Mouse (Mus musculus) midbrain, embryonic 16.5 days (tissue): ENCODE measurements at regions not wholly inside any gene's neighbourhood (a gene's known extent, or its start where the extent isn't known, plus 50 kb on each side); places are given as distances from the start of the nearest gene placed in this dataset.
A peak's percentile ranks its signal among the peaks of the same experiment; 100 is the strongest.

Experiments
- ATAC-seq: fragments of 200-750 bp; cut with Nextera tagmentation; 2 replicates; pipeline ENCODE4 v1.8.0; 2017; ENCODE audit warnings: moderate TSS enrichment
- H3K27ac ChIP-seq: fragments of 300-500 bp; sonication (generic); 2 replicates; pipeline ENCODE4 v1.5.1; 2014; ENCODE audit warnings: mild to moderate bottlenecking, low read length, mixed read lengths
- H3K27me3 ChIP-seq: fragments of 300-500 bp; sonication (generic); 2 replicates; pipeline ENCODE4 v1.6.1; 2014; ENCODE audit warnings: low read depth, low read length, mixed read lengths; ENCODE audit not compliant: control insufficient read depth, insufficient read depth
- H3K36me3 ChIP-seq: fragments of 300-500 bp; sonication (generic); 2 replicates; pipeline ENCODE4 v1.6.1; 2014; ENCODE audit warnings: mild to moderate bottlenecking, low read length, moderate library complexity, mixed read lengths; ENCODE audit not compliant: control insufficient read depth, insufficient read depth
- H3K4me1 ChIP-seq: fragments of 300-500 bp; sonication (generic); 2 replicates; pipeline ENCODE4 v1.6.1; 2014; ENCODE audit warnings: mild to moderate bottlenecking, low read length, mixed read lengths; ENCODE audit not compliant: control insufficient read depth, insufficient read depth
- H3K4me2 ChIP-seq: fragments of 300-500 bp; sonication (generic); 2 replicates; pipeline ENCODE4 v1.6.1; 2014; ENCODE audit warnings: mild to moderate bottlenecking, low read length, mixed read lengths
- H3K4me3 ChIP-seq: fragments of 300-500 bp; sonication (generic); 2 replicates; pipeline ENCODE4 v1.5.1; 2014; ENCODE audit warnings: low read depth, mild to moderate bottlenecking, low read length, moderate library complexity, mixed read lengths
- H3K9ac ChIP-seq: fragments of 300-500 bp; sonication (generic); 2 replicates; pipeline ENCODE4 v1.6.1; 2014; ENCODE audit warnings: low read depth, low read length, mixed read lengths
- H3K9me3 ChIP-seq: fragments of 300-500 bp; sonication (generic); replicated peaks from 2 replicates; pipeline ENCODE4 v1.6.1; 2014; ENCODE audit warnings: mild to moderate bottlenecking, low read length, mixed read lengths; ENCODE audit not compliant: control insufficient read depth, poor library complexity, severe bottlenecking
- WGBS: fragments of 180-500 bp; shearing (Covaris S2); extraction: QIAGEN DNeasy Blood & Tissue Kit; methylation state at CpG from one replicate; pipeline ENCODE4 v1.1.7; 2014; 5-methylcytosine and 5-hydroxymethylcytosine counted together

DNA sequence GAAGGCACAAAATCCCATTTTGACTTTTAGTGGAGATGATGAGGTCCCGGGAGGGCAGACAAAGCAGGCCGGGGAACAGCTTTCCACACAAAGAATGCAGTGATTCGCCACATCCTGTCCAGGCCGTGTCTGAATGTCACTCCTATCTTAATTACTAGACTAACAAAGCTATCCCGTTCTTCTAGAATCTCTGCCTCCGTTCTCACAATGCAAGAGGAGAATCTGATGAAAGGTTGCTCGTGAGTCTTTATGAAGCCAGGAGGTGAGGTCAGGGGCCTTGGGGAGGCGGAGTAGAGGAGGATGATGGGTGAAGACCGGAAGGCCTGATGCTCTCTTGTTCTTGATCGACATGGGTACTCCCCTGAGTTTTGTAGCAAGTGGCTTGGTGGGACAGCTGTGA lies 208.9 kb upstream of the Atp5g3 start:
- ATAC-seq, result no peak
- WGBS, result 37% methylated on average over 10 of the region's 10 CpGs
- H3K9me3 ChIP-seq, result no peaks in the 10 kb centered on the region
- 0 out of 2 replicates have a peak overlapping the region, but pooled peaks have one; percentile 5 for H3K4me2 ChIP-seq
- no peak overlapping the region for H3K4me3 ChIP-seq
- H3K36me3 ChIP-seq, result no peaks in the 10 kb centered on the region
- H3K9ac ChIP-seq, result no peak overlapping the region
- H3K4me1 ChIP-seq, result peaks cover 14% of the 10 kb centered on the region
- H3K27me3 ChIP-seq, result peaks cover 2% of the 10 kb centered on the region; the same call in 1 of the 2 replicates
- peak overlapping the region; percentile 64 for H3K27ac ChIP-seq

DNA sequence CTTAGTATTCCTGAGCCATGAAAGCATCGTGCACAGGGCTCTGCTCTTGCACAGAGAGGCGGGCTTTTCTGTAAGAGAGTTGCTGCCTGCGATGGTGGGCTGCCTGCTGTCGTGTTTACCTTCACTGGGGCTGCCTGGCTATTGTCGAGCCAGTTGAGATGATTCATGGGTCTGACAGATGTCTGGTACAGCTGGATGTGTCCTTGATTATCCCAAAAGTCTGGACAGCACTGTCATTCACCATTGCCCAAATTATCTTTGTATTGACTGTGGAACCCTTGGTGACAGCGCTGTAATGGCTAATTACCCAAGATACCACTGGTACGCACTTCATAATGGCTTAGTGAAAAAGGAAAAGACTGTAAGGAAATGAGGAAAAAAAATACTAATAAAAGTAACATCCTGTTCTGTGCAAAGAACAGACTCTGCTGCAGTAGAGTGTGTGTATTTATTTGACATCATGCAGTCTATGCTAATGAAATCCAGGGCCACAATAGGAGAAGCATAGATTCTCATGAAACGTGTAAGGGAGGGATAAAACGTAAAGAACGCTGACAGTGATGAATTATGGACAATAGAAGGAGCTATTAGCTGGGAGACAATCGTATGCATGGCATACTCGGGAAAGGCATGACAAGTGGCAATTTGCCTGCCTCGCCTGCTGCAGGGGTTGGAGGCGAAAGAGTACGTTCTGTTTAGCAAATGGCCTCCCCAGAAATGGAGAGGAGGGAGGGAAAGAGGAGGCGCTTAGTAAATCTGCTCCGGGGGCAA lies 208.2 kb upstream of the Atp5g3 start:
- Histone ChIP-seq H3K4me2 (0 out of 2 replicates have a peak overlapping the region, but pooled peaks have one; percentile 5), H3K4me1 (peaks cover 14% of the 10 kb centered on the region), H3K27me3 (peaks cover 2% of the 10 kb centered on the region; the same call in 1 of the 2 replicates), H3K4me3 (no peak overlapping the region), H3K36me3 (no peaks in the 10 kb centered on the region), H3K27ac (peak overlapping the region; percentile 64), H3K9ac (no peak overlapping the region), H3K9me3 (no peaks in the 10 kb centered on the region)
- peak; percentile 79 for ATAC-seq
- WGBS, result 31% methylated on average over 17 of the region's 17 CpGs

DNA sequence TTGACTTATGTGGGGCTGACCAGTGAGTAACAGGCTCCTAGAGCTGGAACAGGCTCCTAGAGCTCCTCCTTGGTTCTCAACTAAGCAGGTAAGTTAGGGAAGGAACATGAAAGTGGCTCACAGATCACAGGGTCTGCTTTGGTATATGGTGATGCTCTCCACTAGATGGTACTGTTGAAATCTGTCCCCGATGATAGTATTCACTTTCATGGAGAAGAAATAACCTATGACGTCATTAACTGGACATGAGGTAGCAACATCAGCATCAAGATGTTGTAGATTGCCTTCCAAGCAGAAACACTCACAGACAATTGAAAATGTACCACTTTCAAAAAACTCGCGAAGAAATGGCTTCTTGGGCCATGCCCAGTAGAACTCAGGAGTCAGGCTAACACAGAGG lies 195.3 kb upstream of the Atp5g3 start:
- Histone ChIP-seq H3K4me3 (no peak overlapping the region), H3K27ac (no peak overlapping the region), H3K9ac (no peak overlapping the region), H3K36me3 (no peaks in the 10 kb centered on the region), H3K27me3 (no peaks in the 10 kb centered on the region), H3K9me3 (no peaks in the 10 kb centered on the region), H3K4me2 (no peak overlapping the region), H3K4me1 (no peaks in the 10 kb centered on the region)
- 88% methylated on average over 4 of the region's 4 CpGs for WGBS
- ATAC-seq, result no peak

DNA sequence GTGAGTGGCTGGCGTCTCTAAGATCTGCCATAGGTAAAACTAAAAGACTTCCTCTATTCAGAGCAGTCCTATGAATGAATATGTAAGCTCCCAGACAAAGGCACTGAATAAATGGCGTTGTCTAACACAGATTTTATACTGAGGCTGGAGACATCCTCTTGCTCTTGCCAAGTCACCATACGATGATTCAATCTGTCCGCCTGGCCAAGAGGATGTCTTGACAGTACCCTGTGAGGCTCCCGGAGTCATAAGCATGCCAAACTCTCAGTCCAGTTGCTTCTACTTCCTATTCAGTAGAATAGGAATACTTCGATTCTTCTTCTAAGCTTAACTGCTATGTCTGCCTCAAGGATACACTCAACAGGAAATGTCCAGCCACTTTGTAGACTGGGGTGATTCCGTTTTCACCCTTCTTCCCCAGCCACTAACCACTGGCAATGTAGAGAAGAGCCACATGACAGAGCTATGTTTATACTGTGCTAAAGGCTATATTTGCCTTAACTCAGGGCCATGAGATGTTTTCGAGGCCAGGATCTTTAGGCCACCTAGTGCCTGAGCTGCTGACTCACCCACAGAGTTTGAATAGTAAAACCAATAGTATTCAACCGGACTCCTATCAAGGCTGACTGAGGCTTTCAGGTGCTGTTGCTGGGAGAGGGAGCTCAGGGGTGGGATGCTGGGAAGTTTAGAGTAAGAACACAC lies 188.7 kb upstream of the Atp5g3 start:
- Histone ChIP-seq H3K4me3 (no peak overlapping the region), H3K9me3 (no peaks in the 10 kb centered on the region), H3K4me2 (no peak overlapping the region), H3K9ac (no peak overlapping the region), H3K27me3 (no peaks in the 10 kb centered on the region), H3K27ac (no peak overlapping the region), H3K36me3 (no peaks in the 10 kb centered on the region), H3K4me1 (0 out of 2 replicates have a peak, but pooled peaks cover 5% of the 10 kb centered on the region)
- 74% methylated on average over 9 of the region's 9 CpGs for WGBS
- no peak for ATAC-seq

DNA sequence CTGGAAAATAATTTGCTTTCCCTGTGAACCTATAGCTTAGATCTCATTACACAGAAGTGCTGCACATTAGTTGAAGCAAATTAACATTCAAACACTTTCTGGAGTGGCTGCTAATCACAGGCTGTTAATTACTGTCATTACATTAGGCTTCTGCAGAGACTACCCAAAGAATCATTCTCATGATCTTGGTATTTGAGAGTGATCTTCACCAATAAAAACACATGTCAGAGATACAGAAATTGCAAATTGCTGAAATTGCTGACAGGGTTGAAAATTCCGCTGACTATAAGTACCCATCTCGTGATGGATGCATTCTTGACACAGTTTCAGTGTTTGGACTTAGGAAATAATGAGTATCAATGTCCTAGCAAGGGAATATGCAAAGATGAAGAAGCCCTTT lies 185.7 kb upstream of the Atp5g3 start:
- H3K9me3 ChIP-seq, result no peaks in the 10 kb centered on the region; the same call in 1 of the 2 replicates
- H3K36me3 ChIP-seq, result no peaks in the 10 kb centered on the region
- H3K9ac ChIP-seq, result no peak overlapping the region
- 0 out of 2 replicates have a peak, but pooled peaks cover 5% of the 10 kb centered on the region for H3K4me1 ChIP-seq
- H3K4me2 ChIP-seq, result no peak overlapping the region
- H3K27ac ChIP-seq, result no peak overlapping the region
- H3K27me3 ChIP-seq, result no peaks in the 10 kb centered on the region
- H3K4me3 ChIP-seq, result no peak overlapping the region
- ATAC-seq, result no peak
- WGBS, result 58% methylated on average over 2 of the region's 2 CpGs

DNA sequence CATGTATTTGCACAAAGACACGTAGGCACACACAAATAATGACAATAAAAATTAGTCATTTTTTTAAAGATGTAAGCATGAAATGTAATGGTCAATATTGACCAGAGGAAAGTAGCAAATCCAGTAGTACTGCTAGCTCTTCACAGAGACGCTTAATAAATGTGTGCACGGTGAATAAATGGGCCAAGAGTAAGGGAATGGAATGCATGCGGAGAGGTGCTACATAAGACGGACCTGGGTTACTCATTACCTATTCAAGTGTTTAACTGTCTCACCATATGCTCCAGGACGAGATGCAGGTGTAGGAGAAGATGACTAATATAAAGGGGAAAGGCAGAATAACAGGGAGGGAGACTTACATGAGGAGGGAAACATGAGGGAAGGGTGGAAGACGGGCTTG lies 182.4 kb upstream of the Atp5g3 start:
- Histone ChIP-seq H3K9me3 (no peaks in the 10 kb centered on the region; the same call in 1 of the 2 replicates), H3K4me2 (no peak overlapping the region), H3K4me1 (0 out of 2 replicates have a peak, but pooled peaks cover under 1% of the 10 kb centered on the region), H3K27me3 (no peaks in the 10 kb centered on the region), H3K9ac (no peak overlapping the region), H3K4me3 (no peak overlapping the region), H3K27ac (no peak overlapping the region), H3K36me3 (no peaks in the 10 kb centered on the region)
- ATAC-seq, result no peak
- 91% methylated on average over 7 of the region's 7 CpGs for WGBS

DNA sequence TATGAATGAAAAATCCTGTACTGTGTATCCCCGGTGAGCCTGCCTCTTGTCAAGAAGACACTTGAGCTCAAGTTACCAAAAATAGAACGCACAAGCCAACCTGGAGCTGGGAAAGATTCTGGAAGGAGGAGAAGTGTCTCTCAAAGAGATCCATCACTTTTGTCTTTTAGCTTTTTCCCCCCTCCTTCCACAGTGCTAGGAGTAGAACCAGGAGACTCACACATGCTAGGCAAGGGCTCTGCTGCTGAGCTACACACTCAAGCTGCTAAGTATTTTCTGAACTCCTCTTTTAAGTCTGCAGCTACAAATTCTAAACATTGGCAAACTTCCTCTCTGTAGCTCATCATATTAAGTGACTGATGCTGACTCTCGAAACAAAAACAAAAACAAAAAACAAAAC lies 176.2 kb upstream of the Atp5g3 start:
- ATAC-seq, result no peak
- H3K36me3 ChIP-seq, result no peaks in the 10 kb centered on the region
- H3K4me2 ChIP-seq, result no peak overlapping the region
- no peaks in the 10 kb centered on the region for H3K9me3 ChIP-seq
- 79% methylated on average over 3 of the region's 3 CpGs for WGBS
- no peaks in the 10 kb centered on the region for H3K27me3 ChIP-seq
- H3K27ac ChIP-seq, result no peak overlapping the region
- H3K9ac ChIP-seq, result no peak overlapping the region
- H3K4me1 ChIP-seq, result no peaks in the 10 kb centered on the region
- no peak overlapping the region for H3K4me3 ChIP-seq

DNA sequence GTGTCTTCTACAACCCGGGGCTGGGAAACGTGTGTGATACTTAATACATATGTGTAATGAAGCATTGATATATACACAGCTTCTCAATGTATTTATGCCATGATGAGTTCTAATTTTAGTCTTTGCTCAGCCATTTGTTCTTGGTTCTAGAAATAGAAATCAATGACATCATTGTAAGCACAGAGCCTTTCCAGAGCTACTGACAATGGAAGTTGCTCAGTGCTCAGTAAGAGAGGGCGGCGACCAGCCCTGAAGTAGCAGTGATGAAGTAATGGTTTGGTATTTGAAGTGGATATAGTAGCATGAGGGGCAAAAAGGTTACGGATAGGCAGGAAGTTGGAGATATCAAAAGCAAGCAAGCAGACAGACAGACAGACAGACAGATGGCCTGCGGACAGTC lies 173.8 kb upstream of the Atp5g3 start:
- no peaks in the 10 kb centered on the region for H3K9me3 ChIP-seq
- WGBS, result 91% methylated on average over 6 of the region's 6 CpGs
- no peaks in the 10 kb centered on the region for H3K27me3 ChIP-seq
- H3K27ac ChIP-seq, result no peak overlapping the region
- no peaks in the 10 kb centered on the region for H3K4me1 ChIP-seq
- no peak for ATAC-seq
- no peak overlapping the region for H3K4me3 ChIP-seq
- no peaks in the 10 kb centered on the region for H3K36me3 ChIP-seq
- H3K9ac ChIP-seq, result no peak overlapping the region
- no peak overlapping the region for H3K4me2 ChIP-seq

DNA sequence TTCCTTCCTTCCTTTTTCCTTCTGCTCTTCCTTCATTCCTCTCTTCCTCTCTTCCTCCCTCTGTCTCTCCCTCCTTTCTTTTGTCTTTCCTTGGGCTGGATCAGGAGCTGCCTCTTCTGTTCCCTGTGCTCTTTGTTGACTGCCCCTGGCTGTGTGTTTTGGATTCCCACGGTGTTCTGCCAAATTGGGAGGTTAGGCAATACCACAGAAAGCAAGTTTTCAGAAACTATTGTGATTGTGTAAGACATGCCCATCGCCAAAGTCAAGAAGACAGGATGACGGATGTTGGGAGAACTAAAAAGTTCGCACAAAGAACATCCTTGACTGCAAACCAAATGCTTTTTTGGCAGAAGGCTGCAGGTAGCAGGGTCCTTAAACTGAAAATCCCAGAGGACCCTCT lies 165.6 kb upstream of the Atp5g3 start:
- no peak for ATAC-seq
- 79% methylated on average over 4 of the region's 4 CpGs for WGBS
- H3K9ac ChIP-seq, result no peak overlapping the region

More for the DNA sequence above, 165.6 kb upstream of the Atp5g3 start:
- H3K4me3 ChIP-seq, result no peak overlapping the region
- H3K27me3 ChIP-seq, result no peaks in the 10 kb centered on the region
- no peaks in the 10 kb centered on the region for H3K9me3 ChIP-seq
- H3K4me1 ChIP-seq, result peaks cover 2% of the 10 kb centered on the region; the same call in 1 of the 2 replicates
- no peaks in the 10 kb centered on the region for H3K36me3 ChIP-seq
- H3K4me2 ChIP-seq, result no peak overlapping the region
- no peak overlapping the region for H3K27ac ChIP-seq
